Mouse (Mus musculus): Measurements from ENCODE around the gene Bend6.
A peak's percentile ranks its signal among the peaks of the same experiment; 100 is the strongest.

Bend6 gene

GRCm38 (mm10) chr1:33907421-33908190 is at the start of gene Bend6:
TSS of gene Bend6 (minus strand) at chr1:33907816.
- DNase-seq, result peak; percentile 88

- no peak for DNase-seq
These were observed 48.0 kb upstream of the Bend6 start for GRCm38 (mm10) chr1:33955626-33956025.

GRCm38 (mm10) chr1:33948511-33948910 is 40.9 kb upstream of the Bend6 start:
- DNase-seq, result no peak

GRCm38 (mm10) chr1:33947838-33948237 is 40.2 kb upstream of the Bend6 start:
- DNase-seq, result peak; percentile 66

- peak; percentile 91 for DNase-seq
These were observed 39.2 kb upstream of the Bend6 start for GRCm38 (mm10) chr1:33946601-33947395.

GRCm38 (mm10) chr1:33945756-33946155 is 38.1 kb upstream of the Bend6 start:
- no peak for DNase-seq

- peak; percentile 68 for DNase-seq
These were observed 37.5 kb upstream of the Bend6 start for GRCm38 (mm10) chr1:33944977-33945750.

- no peak for DNase-seq
These were observed 36.3 kb upstream of the Bend6 start for GRCm38 (mm10) chr1:33943943-33944342.

GRCm38 (mm10) chr1:33942638-33943037 is 35.0 kb upstream of the Bend6 start:
- DNase-seq, result no peak

- DNase-seq, result no peak
These were observed 32.8 kb upstream of the Bend6 start for GRCm38 (mm10) chr1:33940364-33940928.

GRCm38 (mm10) chr1:33939828-33940227 is 32.2 kb upstream of the Bend6 start:
- no peak for DNase-seq

GRCm38 (mm10) chr1:33935946-33936345 is 28.3 kb upstream of the Bend6 start:
- DNase-seq, result no peak

GRCm38 (mm10) chr1:33932845-33933499 is 25.4 kb upstream of the Bend6 start:
- DNase-seq, result no peak

GRCm38 (mm10) chr1:33932196-33932595 is 24.6 kb upstream of the Bend6 start:
- DNase-seq, result no peak

GRCm38 (mm10) chr1:33931791-33932190 is 24.2 kb upstream of the Bend6 start:
- no peak for DNase-seq

GRCm38 (mm10) chr1:33927466-33927865 is 19.9 kb upstream of the Bend6 start:
- no peak for DNase-seq

GRCm38 (mm10) chr1:33925283-33925682 is 17.7 kb upstream of the Bend6 start:
- no peak for DNase-seq

GRCm38 (mm10) chr1:33922975-33923374 is 15.4 kb upstream of the Bend6 start:
- no peak for DNase-seq

- no peak for DNase-seq
These were observed 8.9 kb upstream of the Bend6 start for GRCm38 (mm10) chr1:33916554-33916953.

GRCm38 (mm10) chr1:33911589-33911988 is 4.0 kb upstream of the Bend6 start:
- DNase-seq, result no peak

- no peak for DNase-seq
These were observed 761 bp upstream of the Bend6 start, which contains the start of gene Dst for GRCm38 (mm10) chr1:33908191-33908962. TSS of gene Dst (plus strand) at chr1:33908225.

- peak; percentile 81 for DNase-seq
These were observed 689 bp downstream of the Bend6 start for GRCm38 (mm10) chr1:33906927-33907326.

Measured in cerebellum, adult 11-12 months (tissue).